Mouse (Mus musculus) E14TG2a.4 (cell line): ENCODE measurements around the gene 2200002J24Rik.

Source experiments
- CTCF ChIP-seq: conservative IDR thresholded peaks from 2 replicates; pipeline ENCODE4 v1.5.1; 2014; ENCODE audit warnings: low read length
- NANOG ChIP-seq: IDR thresholded peaks from 2 replicates; pipeline ENCODE4 v1.6.1; 2014; ENCODE audit warnings: borderline replicate concordance, low read length, mixed read lengths
- POU5F1 ChIP-seq: IDR thresholded peaks from 2 replicates; pipeline ENCODE4 v1.6.1; 2014; ENCODE audit warnings: low read length, borderline replicate concordance

- TF ChIP-seq CTCF = no peak
- no peak for TF ChIP-seq POU5F1
- no peak for TF ChIP-seq NANOG
Observed at GRCm38 (mm10) chr7:30649591-30650540, 48.9 kb upstream of the 2200002J24Rik start, which contains the start of gene Rbm42.
